Mouse (Mus musculus): ENCODE measurements around the gene Fam149a.
A peak's percentile ranks its signal among the peaks of the same experiment; 100 is the strongest.

Gene Fam149a

GRCm38 (mm10) chr8:45381963-45382347 is at the start of gene Fam149a:
Fam149a (minus strand) TSS chr8:45382291.
- DNase-seq (ENCODE audit: extremely low read depth, low read depth, low spot score): no peak

GRCm38 (mm10) chr8:45420151-45420550 is 38.1 kb upstream of the Fam149a start:
- no peak for DNase-seq (ENCODE audit: extremely low read depth, low read depth, low spot score)

GRCm38 (mm10) chr8:45414965-45415364 is 32.9 kb upstream of the Fam149a start:
- DNase-seq (ENCODE audit: extremely low read depth, low read depth, low spot score): no peak

- DNase-seq (ENCODE audit: extremely low read depth, low read depth, low spot score): peak; percentile 65
These were observed 28.8 kb upstream of the Fam149a start, which contains the start of gene Tlr3 for GRCm38 (mm10) chr8:45410882-45411281. Tlr3 (minus strand) TSS chr8:45411080.

GRCm38 (mm10) chr8:45410146-45410880 is 28.2 kb upstream of the Fam149a start:
- no peak for DNase-seq (ENCODE audit: extremely low read depth, low read depth, low spot score)

- DNase-seq (ENCODE audit: extremely low read depth, low read depth, low spot score): no peak
These were observed 27.6 kb upstream of the Fam149a start for GRCm38 (mm10) chr8:45409702-45410101.

GRCm38 (mm10) chr8:45383250-45383649 is 1.2 kb upstream of the Fam149a start:
- DNase-seq (ENCODE audit: extremely low read depth, low read depth, low spot score): no peak

GRCm38 (mm10) chr8:45381075-45381962 is 772 bp downstream of the Fam149a start:
- DNase-seq (ENCODE audit: extremely low read depth, low read depth, low spot score): no peak

- DNase-seq (ENCODE audit: extremely low read depth, low read depth, low spot score): no peak
These were observed 1.5 kb downstream of the Fam149a start for GRCm38 (mm10) chr8:45380598-45380997.

- no peak for DNase-seq (ENCODE audit: extremely low read depth, low read depth, low spot score)
These were observed 8.0 kb downstream of the Fam149a start for GRCm38 (mm10) chr8:45374071-45374470.

- no peak for DNase-seq (ENCODE audit: extremely low read depth, low read depth, low spot score)
These were observed 14.9 kb downstream of the Fam149a start for GRCm38 (mm10) chr8:45367154-45367553.

GRCm38 (mm10) chr8:45363220-45363619 is 18.9 kb downstream of the Fam149a start:
- DNase-seq (ENCODE audit: extremely low read depth, low read depth, low spot score): no peak

GRCm38 (mm10) chr8:45362323-45362722 is 19.8 kb downstream of the Fam149a start:
- DNase-seq (ENCODE audit: extremely low read depth, low read depth, low spot score): no peak

GRCm38 (mm10) chr8:45359091-45359605 is 22.9 kb downstream of the Fam149a start:
- DNase-seq (ENCODE audit: extremely low read depth, low read depth, low spot score): no peak

- no peak for DNase-seq (ENCODE audit: extremely low read depth, low read depth, low spot score)
These were observed 23.8 kb downstream of the Fam149a start for GRCm38 (mm10) chr8:45358132-45358918.

GRCm38 (mm10) chr8:45355809-45356208 is 26.3 kb downstream of the Fam149a start:
- DNase-seq (ENCODE audit: extremely low read depth, low read depth, low spot score): no peak

GRCm38 (mm10) chr8:45345031-45345430 is 37.1 kb downstream of the Fam149a start:
- no peak for DNase-seq (ENCODE audit: extremely low read depth, low read depth, low spot score)

GRCm38 (mm10) chr8:45344298-45344697 is 37.8 kb downstream of the Fam149a start:
- no peak for DNase-seq (ENCODE audit: extremely low read depth, low read depth, low spot score)

- DNase-seq (ENCODE audit: extremely low read depth, low read depth, low spot score): no peak
These were observed 40.2 kb downstream of the Fam149a start for GRCm38 (mm10) chr8:45341630-45342628.

GRCm38 (mm10) chr8:45333493-45333892 is 48.6 kb downstream of the Fam149a start:
- no peak for DNase-seq (ENCODE audit: extremely low read depth, low read depth, low spot score)

Data from fat pad, adult 2 months (tissue).